Mouse (Mus musculus) liver, embryonic 14.5 days (tissue): Measurements from ENCODE around the gene Olfm2.

Experiments used
- CTCF ChIP-seq: IDR thresholded peaks from 2 replicates; pipeline ENCODE4 v1.5.1; 2016; ENCODE audit warnings: antibody characterized with exemption, low read depth, control low read depth
- EP300 ChIP-seq: IDR thresholded peaks from 2 replicates; pipeline ENCODE4 v1.6.1; 2016; ENCODE audit warnings: antibody characterized with exemption, low read depth

DNA sequence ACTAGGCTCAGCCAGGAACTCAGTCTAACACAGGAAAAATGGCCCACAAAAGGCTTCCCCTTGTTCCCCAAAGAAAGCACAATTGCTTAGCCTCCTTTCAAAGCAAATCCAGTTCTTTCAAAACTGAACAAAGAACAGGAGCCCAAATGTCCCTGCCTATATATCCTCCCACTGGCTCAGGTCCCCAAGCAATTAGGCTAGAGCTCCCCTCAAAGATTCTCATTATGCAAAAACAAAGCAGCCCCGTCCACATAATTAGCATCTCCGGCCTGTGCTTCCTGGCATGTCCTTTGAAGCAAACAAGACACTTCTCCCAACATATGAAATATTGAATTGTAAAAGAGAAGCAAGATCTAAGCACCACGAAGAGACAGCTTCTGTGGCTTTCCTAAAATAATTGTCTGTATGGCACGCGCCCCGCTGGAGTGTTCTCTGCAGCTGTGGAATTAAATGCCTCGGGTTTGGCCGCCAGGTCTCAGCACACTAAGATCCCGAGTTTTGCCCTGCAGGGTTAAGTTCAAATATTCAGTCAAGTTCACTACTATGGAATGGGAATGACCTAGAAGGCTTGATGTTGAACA lies 65.7 kb downstream of the Olfm2 start:
- TF ChIP-seq EP300, result no peak
- no peak for TF ChIP-seq CTCF
